Mouse (Mus musculus) frontal cortex, adult (tissue): ENCODE measurements around the gene Olfm3.

Experiments used
- ATAC-seq: cut with Nextera tagmentation; 2 replicates; pipeline ENCODE4 v1.9.2; 2017; ENCODE audit warnings: mild to moderate bottlenecking, moderate library complexity, mixed read lengths; ENCODE audit not compliant: low TSS enrichment

Gene Olfm3

DNA sequence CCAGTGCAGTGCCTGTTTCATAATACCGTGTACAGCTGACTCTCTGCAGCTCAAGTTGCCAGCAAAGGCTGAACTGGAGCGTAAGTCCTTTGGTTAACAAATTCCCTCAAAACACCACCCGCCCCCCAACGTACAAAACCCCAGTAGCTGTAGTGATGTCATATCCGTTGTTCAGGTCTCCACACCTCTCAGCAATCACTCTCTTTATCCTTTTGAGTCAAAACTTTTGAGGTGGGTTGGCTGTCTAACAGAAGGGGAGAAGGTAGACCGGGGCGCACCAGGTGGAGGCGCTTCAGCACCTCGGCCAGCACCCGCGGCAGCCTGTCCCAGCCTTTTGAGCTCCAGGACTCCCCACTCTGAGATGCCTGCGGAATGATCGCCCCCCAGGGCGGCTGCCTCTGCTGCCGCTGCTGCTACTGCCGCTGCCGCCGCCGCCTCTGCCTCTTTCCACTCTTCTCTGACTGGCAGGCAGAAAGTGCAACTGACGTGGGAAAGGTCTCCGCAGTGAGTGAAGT is at the start of gene Olfm3:
Gene Olfm3, plus strand, starts transcription at position 155 of the 515 bp plus-strand sequence.
- ATAC-seq: peak; percentile 79

GRCm38 (mm10) chr3:114889764-114890163 is 14.1 kb upstream of the Olfm3 start:
- ATAC-seq: no peak

DNA sequence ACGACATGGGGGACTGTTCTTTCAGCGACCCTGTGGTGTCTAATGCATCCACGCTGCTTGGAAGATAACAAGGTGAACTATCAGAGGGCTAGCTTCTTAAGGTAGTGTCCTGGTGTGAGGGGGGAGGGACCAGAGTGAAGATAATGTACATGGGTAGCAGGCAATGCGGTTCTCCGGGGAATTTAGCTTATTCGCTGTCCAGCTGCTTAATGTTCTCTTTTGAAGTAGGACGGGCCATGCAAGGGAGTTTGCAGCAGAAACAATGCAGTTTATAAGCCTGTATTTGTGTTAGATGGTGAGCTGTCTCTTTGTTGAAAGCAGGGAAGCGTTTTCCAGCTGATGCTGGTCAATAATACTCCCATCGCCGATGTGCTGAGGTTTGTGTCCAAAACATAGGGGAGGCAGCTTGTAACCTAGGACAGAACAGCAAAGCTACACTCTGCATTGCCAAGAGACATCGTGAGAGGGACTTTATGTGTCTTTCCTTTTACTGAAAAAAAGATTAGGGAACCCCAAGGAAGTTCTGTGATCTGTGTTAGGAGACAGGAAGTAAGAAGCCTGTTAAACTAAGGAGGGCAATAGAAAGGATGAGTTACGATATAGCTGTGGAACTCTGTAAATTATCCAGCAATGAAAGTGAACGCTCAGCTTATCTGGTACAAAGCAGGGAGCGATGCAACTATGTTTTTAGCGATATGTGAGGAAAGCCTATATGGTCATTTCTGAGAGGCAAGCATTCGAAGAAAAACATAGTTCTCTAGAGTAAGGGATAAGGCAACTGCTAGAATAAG is 950 bp downstream of the Olfm3 start:
- ATAC-seq: peak; percentile 65

- ATAC-seq: no peak
Measured at GRCm38 (mm10) chr3:114907537-114907936, 3.7 kb downstream of the Olfm3 start.

- ATAC-seq: no peak
Measured at GRCm38 (mm10) chr3:114908846-114909245, 5.0 kb downstream of the Olfm3 start.

- ATAC-seq: peak; percentile 79
Measured at GRCm38 (mm10) chr3:114920102-114920501, 16.2 kb downstream of the Olfm3 start.

DNA sequence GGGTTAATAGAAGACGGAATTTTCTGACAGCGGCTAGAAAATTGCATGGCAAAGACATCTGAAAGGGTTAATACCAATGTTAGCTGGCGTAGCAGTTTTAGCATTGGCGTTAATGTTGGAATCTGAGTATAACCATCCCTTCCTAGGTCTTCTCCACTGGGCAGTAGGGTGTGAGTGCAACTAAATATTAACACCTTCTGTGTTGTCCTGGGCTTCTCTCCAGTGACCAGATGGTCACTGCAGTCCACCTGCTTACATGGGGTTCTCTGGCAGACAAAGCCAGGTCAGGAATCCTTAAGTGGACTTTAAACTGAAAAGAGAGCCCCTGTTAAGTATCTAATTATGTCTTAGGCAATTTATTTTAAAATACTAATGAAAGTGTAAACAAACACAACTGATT is 25.7 kb downstream of the Olfm3 start:
- ATAC-seq: no peak

DNA sequence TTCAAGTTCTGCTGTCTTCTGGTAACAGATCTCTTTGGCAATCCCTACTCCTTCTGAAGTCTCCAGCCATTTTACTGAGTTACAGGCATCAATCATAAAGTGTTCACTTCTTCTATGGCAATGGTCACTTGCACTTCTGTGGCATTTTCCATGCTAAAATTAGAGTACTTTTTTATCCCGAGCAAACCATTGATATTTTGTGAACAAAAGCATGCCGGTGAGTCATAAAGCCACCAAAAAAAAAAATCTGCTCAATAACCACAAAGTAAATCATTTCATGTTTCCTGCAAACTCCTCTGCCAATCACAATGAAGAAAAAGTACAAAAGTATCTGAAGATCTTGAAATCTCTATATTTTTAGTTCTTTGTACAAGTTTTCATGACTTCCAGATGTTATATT is 26.5 kb downstream of the Olfm3 start:
- ATAC-seq: no peak

GRCm38 (mm10) chr3:114930796-114931195 is 26.9 kb downstream of the Olfm3 start:
- no peak for ATAC-seq

DNA sequence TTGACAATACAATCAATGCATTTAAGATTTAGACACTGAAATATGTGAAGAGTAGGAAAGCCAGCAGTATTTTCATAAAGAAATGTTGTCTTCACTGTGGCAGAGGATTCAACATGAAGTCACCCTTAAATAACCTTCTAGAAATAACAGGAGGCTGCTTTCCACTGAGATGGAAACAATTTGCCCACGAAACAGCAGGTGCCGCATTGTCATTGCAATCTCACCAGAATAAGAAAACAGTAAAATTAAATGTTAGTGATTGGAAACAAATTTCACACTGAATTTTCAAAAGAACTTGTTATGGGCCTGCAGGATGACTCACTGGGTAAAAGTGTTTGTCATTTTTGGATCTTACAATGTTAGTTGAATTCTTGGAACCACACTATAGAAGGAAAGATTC is 29.0 kb downstream of the Olfm3 start:
- peak; percentile 47; the same call in 1 of the 2 replicates for ATAC-seq

DNA sequence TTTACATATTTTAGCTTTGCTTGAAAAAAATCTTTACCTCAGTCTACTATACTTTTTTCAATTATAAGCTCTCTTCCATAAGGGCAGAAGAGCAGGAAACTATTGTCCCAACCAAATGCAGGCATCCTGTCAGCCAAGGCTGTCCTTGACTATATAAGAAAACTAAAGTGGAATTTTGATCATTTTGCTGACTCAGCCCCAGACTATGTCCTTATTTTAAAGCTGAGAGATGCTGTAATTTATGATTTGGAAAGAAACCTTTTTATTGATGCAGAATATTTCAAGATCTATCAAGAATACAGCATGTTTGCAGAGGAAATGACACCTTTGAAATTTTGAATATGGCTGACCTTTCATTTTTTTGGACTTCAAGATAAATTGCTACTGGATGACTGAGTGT is 51.0 kb downstream of the Olfm3 start:
- ATAC-seq: no peak

DNA sequence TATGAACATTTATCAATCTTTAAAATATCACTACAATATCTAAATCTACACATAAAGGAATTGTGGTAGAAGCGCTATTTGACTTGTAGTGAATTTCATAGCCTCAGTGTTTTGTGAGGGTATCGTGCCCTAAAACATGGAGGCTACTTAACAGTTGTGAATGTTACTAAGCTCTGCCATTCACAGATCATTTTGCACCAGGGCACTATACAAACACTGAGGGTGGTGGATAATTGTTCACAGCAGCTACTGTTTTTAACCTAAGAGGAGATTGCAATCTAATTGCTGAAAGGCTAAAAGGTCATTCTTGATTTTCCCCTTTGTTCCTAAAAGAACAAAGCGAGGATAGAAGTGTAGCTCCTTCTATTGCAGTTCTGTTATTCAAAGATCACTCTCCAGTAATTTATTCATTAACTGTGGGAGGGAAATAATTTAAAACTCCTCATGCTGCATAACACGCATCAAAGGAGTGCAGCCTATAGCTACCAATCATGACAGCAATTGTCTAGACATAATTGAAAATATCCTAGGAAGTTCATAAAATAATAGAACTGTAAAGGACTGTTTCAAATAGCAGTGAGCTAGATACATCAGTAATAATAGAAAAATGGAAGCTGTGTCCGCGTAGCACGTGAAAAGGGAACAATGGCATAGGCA is 55.6 kb downstream of the Olfm3 start:
- no peak for ATAC-seq

DNA sequence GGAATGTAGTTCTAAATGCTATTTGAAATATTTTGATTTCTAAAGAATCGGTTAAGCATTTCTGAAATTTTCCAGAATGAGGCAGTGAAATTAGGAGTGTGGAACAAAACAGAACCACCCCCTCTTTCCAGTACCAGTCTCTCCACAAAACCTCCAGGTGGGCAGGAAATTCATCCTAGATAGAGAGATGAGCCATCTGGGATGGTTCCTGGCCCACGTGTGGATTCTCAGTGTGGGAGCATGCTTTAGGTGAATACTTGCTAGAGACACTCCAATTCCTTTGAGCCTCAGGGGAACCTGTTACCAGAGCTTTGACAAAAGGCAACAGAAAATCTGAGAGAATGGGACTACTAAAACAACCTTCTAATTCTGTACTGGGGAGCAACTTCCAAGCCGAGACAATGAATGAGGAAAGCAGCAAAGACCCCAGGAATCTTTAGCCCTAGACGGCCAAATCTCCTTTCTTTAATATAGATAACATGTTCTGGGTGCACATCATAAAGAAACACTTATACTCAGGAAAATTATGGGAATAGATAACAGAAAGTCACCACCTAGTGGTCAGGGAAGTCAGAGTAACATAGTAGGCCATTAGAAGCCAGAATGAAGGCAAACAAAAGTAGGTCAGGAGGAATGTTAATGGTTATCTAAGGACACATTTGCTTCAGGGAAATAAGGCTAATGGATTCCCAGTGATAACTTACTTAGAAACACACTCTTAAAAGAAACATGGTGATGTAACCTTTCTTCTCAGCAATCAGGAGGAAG is 58.6 kb downstream of the Olfm3 start:
- ATAC-seq: peak; percentile 98

- ATAC-seq: no peak
Measured at GRCm38 (mm10) chr3:114971183-114971582, 67.3 kb downstream of the Olfm3 start.

DNA sequence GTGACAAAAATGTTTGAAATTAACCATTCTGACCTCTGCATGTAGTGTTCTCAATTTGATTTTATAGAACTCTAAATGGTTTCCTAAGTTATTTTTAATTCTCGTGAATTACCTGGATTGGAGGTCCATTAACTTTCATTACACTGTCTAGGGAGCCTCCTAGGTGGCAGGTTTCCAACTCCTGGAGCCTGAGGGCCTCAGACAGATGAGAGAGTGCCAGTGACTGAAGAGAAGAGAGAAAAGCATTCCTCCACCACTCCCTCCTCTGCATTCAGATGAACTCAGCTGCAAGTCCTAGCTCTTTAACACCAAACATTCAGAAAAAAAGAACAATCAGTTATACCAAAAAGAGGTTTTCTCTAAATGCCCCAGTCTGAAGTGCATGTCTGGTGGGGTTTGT is 68.6 kb downstream of the Olfm3 start:
- ATAC-seq: no peak

GRCm38 (mm10) chr3:114990828-114991227 is 87.0 kb downstream of the Olfm3 start:
- ATAC-seq: no peak

GRCm38 (mm10) chr3:114995956-114996355 is 92.1 kb downstream of the Olfm3 start:
- no peak for ATAC-seq

- no peak; the same call in 1 of the 2 replicates for ATAC-seq
Measured at GRCm38 (mm10) chr3:115027560-115027959, 123.7 kb downstream of the Olfm3 start.

DNA sequence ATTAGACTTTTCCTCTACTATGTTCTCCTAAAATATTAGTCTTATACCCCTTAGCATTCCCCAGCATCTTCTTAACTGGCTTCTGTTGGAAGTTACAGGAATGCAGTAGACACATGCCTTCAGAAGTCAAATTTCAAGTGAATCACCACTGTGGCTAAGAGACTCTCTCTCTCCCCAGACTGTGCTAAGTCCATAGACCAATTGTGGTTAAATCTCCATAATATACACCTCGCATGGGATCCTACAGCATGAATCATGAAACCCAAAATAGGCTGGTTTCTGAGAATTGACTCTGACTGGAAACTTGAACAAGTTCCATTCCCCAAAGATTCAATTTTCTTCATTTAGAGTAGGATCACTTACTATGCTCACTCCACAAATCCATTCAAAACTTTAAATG is 124.2 kb downstream of the Olfm3 start:
- ATAC-seq: peak; percentile 99

DNA sequence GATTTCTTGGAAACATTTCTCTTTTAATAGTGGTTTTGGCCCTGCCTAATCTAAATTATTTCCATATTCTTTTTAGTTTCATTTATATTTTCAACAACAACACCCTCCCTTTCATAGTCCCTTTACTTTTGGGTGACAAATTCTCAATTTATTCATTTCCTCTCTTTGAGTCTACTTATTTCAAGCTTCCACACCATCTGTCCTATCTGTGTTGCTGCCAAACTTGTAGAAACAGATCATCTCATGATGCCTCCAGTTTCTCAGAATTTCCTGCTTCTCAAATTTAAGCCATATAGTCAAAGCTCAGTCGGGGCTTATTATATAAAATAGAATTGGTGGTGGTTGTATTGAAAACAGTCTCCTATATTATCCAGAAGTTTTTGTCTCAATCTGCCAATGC is 124.7 kb downstream of the Olfm3 start:
- peak; percentile 92 for ATAC-seq

GRCm38 (mm10) chr3:115049060-115049459 is 145.2 kb downstream of the Olfm3 start:
- ATAC-seq: no peak

- no peak for ATAC-seq
Measured at GRCm38 (mm10) chr3:115064901-115065300, 161.0 kb downstream of the Olfm3 start.
